Mouse (Mus musculus) right cerebral cortex, adult 18-20 months (tissue): ENCODE data around the gene Robo3.

ENCODE experiments used
- DNase-seq: peaks from one replicate; pipeline ENCODE4 v3.0.0; 2022; ENCODE audit warnings: mixed read lengths

The Robo3 gene

DNA sequence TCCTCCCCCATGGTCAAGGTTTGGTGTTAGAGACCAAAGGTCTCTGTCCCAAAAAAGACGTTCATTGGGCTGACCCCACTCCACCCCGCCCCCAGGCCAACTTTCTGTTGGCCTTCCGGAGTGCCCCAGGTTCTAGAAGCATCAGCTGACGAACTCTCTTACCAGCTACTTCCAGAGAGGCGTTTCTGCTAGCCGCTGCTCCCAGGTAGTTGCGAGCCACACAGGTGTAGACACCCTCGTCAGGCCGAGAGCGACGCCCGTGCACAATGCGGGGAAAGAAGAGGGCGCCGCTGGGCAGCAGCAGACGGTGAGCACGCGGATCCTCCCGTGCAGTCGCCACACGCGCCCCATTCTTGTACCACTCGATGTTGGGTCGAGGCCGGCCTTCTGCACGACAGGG lies 3.7 kb downstream of the Robo3 start:
- no peak for DNase-seq

DNA sequence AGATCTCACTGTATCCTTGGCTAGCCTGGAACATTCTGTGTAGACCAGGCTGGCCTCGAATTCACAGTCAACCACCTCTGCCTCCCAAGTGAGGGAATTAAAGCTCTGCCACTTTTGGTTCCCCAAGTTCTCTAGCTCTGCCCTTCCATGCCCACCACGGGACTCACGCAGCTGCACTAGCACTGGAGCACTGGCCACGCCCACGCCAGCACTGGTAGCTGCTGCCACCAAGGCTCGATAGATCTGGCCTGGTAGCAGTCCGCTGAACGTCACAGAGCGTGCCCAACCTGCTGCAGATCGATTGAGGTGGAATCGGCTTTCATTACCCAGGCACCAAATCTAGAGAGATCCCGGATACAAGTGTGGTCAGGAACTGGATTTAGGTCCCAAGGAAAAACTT lies 11.8 kb downstream of the Robo3 start:
- DNase-seq, result no peak

DNA sequence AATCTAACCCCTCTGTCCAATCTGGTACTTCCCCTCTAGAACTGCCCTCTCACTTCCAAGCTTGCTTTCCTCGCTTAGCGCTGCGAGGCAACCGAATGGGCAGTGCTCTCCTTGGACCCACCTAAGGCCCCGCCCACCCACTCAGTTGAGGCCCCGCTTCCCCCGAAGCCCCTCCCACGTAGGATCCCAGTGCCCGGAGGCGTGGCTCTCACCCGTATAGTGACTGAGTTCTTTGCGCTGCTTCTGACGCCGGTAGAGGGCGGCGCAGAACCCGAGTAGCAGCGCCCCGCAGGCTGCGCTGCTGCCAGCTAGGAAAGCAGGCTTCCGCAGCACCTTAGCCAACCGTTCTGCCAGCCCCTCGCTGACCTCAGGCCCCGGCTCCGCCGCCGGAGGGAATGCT lies 12.4 kb downstream of the Robo3 start:
- peak; percentile 72 for DNase-seq

DNA sequence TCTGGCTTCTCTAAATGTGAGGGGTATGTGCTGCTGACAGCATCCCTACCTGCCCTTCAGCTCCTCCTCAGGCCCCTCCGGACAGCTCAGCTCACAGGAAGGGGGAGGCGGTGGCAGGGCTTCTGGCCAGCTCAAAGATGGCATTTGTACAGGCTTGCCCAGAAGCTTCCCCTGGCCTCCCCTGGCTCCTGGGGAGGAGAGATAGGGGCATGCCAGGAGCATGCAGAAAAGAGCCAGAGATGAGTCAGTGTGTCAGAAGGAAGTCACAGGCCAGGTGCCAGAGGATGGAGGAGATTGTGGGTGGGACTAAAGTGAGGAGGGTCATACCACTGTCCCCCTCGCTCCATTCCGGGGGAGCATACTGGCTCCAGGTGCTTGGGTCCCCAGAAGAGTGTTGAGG lies 14.3 kb downstream of the Robo3 start:
- no peak for DNase-seq

DNA sequence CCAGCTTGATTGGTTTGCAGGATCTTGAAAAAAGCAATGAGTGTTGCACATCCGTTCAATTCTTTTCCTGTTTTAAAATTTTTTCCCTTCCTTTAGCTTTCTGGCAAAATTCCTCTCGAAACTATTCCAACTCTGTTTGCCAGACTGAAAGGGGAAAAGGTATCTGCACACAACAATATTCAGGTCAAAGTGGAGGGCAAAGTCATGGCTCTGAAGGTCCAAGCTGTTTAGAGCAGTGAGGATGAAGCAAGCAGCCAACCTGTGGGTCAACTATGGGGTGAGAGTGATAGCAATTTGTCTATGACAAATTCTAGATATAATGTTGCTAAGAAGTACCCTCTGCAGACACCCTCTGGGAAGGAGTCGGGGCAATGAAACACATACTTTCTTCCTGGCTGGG lies 18.4 kb downstream of the Robo3 start:
- no peak for DNase-seq

DNA sequence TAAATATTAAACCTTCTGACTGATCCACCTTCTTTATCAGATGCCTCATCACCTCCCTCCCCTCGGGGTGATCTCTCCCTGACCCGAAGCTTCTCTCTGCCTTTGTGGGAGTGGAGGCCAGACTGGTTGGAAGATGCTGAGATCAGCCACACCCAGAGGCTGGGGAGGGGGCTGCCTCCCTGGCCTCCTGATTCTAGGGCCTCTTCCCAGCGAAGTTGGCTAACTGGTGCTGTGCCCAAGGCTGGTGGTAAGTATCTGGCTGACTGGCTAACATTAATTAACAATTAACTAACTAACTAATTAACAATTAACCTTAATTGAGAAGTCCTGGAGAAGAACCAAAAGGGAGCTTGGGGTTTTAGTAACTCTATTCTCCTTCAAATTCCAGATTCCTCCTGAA lies 20.1 kb downstream of the Robo3 start:
- DNase-seq, result no peak

DNA sequence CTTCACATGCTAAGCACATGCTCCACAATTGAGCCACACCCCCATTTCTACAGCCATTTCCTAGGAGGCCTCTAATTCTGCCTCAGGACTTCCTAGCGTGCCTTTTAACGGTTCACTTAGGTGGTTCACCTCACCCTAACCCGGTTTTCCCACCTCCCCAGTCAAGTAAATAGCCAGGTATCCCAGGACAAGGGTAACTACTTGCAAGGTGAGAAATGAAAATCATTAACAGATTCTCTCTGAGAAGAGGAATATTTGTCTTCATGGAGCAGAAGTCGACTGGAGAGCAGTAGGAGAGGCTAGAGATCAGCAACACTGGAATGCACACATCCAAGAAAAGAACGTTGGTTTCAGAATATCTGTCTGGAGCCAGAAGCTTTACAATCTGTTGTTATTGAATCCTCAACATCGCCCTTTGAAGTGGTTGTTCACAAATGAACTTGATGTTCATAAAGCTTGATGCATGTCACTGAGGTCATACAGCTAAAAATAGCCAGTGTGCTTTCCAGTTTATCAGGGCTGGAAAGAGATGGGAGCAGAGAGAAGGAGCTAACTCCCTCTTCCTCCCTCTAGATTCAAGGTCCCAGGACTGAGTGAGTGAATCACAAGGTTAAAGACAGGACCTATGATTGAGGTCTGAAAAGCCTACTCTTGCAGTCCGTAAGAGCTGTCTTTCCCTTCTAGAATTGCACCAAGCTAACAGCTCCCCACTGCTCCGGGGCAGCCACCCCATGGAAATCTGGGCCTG lies 23.2 kb downstream of the Robo3 start:
- DNase-seq, result no peak

DNA sequence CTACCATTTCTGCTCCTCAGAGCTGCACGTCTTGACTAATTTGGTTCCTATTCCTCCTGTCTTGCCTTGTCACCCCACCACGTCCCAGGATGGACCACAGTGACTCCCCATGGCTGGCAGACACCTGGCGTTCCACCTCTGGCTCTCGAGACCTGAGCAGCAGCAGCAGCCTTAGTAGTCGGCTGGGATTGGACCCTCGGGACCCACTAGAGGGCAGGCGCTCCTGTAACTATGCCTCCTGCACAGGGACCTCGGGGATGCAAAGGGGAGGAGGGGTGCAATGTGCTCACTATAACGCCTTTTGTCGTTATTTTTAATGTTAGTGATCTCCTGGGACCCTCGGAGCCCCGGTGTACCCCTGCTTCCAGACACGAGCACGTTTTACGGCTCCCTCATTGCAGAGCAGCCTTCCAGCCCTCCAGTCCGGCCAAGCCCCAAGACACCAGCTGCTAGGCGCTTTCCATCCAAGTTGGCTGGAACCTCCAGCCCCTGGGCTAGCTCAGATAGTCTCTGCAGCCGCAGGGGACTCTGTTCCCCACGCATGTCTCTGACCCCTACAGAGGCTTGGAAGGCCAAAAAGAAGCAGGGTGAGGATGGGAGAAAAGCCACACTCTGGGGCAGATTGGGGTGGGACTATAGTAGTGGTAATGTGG lies 25.1 kb downstream of the Robo3 start:
- DNase-seq, result no peak

DNA sequence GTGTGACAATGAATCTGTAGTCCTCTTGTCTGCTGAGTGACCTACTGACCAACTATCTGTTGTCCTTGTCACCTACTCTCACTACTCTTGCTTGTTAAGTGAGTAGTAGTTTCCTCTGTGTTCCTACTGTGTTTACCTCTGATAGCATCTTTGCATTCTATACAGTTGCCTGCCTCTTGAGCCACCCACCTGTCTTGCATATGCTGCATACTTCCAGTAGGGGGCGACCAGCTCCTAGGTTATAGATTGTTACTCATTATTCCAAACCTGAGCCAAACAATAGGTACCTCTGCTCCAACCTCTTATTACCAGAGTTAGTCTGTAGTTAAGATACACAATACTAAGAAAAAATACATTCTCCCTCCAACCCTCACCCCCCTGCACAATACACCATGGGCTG lies 26.7 kb downstream of the Robo3 start:
- DNase-seq, result no peak

DNA sequence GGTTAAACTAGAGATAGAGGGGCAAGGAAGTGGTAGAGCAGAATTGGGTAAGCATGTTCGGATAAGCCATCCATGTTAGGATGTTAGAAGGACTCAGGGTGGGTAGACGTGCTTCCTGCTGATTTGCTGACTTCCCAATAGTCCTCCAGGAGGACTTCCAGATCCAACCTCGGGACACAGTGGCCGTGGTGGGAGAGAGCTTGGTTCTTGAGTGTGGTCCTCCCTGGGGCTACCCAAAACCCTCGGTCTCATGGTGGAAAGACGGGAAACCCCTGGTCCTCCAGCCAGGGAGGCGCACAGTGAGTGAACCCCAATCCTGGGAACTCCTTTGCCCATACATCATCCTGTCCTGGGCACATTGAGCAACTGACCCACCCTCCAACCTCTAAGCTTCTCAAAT lies 30.0 kb downstream of the Robo3 start:
- DNase-seq, result no peak

DNA sequence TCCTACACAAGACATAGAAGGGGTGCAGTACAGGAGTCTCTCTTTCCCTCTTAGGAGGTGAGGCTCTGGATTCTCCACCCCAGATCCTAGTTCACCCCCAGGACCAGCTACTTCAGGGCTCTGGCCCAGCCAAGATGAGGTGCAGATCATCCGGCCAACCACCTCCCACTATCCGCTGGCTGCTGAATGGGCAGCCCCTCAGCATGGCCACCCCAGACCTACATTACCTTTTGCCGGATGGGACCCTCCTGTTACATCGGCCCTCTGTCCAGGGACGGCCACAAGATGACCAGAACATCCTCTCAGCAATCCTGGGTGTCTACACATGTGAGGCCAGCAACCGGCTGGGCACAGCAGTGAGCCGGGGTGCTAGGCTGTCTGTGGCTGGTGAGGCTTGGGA lies 30.5 kb downstream of the Robo3 start:
- no peak for DNase-seq

DNA sequence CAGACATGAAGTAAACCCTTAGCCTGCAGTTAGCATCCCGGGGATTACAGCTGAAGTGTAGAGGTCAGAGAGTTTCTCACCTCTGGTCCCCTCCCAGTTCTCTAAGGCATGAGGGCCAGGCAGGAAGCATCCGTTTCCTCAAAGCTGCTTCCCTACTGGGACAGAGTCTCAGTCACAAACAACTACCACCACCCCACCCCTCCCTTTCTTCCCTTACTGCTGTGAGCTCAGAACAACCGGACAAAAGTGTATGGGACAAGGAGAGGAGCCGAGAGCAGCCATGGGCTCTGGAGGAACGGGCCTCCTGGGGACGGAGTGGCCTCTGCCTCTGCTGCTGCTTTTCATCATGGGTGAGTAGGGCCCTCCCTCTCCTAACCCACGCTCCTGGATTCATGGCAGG lies 31.2 kb downstream of the Robo3 start, which contains the start of gene Robo4:
TSS of gene Robo4 (plus strand) at position 96 of the 400 bp plus-strand sequence.
- no peak for DNase-seq

DNA sequence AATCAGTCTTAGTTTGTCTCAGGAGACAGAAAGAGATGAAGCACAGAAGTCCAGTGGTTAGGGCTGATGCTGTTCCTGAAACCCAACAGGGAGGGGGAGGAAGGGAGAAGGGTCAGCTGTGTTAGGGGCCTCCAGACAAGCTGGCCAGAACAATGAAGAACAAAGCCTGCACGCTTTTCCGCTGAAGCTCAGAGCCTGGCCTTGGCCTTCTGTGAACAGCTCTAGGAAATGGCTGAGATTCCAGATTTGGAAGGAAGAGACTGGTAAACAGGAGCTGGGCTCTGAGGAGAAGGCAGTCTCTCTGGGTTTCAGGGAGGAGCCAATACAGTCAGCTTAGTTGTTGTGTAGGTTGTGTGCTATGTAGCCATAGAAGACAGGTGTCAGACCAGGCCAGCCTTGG lies 32.5 kb downstream of the Robo3 start:
- no peak for DNase-seq

DNA sequence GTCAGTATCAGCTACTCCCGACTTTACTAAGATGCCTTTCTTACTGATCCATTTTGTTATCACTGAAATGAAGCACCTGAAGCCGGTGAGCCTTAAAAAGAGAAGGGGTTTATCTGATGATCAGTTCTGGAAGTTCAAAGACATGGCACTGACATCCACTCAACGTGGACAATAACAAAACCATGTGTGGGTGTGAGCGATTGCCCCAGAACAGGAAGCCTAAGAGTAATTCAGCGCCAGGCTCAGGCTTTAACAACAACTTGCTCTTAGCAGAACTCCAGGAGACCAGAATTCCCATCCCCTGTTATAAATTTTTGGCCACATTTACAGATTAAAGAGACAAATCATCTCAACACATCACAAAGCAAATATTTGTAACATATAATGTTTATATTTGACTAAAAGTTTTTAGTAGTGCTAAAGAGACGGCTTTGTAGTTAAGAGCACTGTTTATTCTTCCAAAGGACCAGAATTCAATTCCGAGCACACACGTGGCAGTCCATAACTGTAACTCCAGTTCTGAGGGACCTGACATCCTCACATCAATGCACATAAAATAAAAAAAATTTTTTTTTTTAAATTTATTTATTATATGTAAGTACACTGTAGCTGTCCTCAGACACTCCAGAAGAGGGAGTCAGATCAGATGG lies 39.4 kb downstream of the Robo3 start:
- DNase-seq, result no peak

DNA sequence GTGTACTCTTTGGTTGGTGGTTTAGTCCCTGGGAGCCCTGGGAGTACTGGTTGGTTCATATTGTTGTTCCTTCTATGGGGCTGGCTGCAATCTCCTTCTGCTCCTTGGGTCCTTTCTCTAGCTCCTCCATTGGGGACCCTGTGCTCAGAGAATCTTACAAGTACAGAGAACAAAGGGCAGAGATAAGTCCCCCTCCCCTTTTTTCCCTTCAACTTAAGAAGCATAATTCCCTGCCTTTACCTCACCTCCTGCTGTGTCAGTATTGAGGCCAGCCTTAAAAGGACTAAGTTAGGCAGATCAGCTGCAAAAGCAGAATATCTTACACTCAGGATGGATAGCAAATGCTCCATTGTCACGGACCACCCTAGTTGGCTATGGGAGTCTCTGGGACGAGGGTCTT lies 41.0 kb downstream of the Robo3 start:
- no peak for DNase-seq

DNA sequence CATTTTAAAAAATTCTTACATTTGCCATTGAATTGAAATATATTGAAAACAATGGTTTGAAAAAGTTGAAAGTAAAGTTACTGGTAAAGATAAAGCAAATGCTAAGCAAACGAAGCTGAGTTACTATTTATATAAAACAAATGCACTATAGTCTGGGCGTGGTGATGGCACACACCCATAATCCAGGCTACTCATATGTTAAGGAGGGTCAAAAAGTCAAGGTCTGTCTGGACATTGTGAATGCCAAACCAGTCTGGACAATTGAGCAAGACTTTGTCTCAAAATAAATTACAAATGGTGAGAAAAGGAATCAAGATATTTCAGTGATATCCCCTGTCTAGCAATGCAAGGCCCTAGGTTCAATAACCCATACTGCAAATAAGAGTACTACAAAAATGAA lies 42.2 kb downstream of the Robo3 start:
- DNase-seq, result no peak

DNA sequence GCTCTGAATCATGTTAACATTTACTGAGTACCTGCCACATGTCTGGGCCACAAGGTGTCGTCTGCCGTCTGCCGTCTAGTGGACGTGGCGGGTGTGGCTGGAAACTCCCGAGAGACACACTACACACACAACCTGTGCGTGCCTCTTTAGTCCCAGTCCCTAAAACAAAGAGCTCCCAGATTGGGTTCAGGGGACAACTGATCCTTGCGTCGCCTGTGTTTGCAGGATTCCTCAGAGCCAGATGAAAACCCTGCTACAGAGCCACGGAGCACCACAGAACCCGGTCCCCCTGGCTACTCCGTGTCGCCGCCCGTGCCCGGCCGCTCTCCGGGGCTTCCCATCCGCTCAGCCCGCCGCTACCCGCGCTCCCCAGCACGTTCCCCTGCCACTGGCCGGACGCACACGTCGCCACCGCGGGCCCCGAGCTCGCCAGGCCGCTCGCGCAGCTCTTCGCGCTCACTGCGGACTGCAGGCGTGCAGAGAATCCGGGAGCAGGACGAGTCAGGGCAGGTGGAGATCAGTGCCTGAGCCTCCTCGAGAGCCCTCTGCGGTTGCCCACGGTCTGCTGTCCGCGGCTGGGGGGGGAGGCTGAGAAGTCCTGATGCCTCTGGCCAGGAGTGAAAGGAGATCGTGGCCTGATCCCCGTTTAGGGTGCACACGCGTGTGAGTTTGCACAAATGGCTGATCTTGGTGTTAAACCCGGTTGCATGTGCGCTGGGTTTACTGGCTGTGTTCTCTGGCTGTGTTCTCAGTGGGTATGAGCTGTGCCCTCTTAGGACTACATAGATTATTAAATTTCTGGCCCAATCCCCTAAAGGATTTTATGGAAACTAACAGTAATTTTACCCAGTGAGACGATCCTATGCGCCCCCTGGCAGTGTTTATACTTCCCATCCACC lies 48.5 kb downstream of the Robo3 start:
- DNase-seq, result no peak

DNA sequence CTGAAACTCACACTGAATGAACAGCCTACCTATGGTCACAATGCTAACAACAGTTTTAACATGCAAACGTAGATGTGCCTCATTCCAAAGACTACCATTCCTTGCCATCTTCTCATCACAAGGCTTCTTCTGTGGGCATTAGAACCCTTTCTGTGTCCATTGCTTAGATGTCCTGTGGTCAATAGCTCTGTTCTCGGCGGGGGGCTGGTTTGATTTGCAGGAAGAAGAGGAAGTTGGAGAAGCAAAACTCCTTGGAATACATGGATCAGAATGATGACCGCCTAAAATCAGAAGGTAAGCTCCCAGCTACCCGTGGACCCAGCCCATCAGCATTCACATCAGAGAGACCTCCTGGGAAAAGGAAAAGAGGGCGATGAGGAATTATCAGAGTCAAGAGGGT lies 49.9 kb downstream of the Robo3 start:
- no peak for DNase-seq

DNA sequence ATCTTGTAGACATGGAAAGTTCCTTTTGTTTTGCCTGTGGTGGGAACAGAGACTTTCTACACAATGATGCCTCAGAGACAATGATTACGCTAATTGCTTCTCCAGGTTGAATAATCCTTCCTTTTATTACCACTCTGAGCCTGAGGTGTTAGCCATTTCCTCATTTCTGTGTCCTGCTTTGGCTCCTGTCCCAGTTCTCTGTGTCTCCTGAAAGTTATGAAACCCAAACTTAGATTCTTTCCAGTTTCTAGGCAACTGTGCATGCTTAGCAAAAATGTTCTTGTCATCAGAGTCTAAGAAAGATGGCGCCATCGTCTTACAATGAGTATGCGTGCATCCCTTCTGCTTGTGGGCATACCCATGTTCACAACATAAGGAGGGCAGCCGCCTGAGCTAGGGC lies 57.3 kb downstream of the Robo3 start:
- DNase-seq, result no peak

DNA sequence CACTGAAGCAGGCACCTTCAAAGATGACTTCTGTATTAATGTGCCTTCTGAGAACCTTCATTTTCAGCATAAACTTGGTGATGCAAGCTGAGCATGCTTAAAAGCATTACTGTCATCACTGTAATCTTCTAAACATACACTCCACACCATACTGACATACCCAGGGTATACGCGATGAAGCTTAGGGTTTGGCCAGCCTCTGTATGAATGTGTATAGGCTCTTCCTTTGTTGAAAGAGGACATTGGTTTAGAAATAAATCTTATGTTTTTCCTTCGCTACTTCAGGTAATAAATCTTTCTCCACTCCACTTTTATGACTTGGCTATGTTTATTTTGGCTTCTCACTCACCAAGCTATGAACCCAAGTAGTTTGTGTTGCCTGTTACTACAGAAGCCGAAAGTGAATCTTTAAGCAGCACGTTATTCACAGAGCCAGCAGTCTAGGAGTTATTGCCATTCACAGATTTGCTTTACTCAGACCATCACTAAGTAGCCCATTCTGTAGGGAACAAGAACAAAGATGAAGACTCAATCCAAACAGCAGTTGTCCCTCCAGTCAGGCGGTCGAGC lies 61.7 kb downstream of the Robo3 start:
- no peak for DNase-seq

DNA sequence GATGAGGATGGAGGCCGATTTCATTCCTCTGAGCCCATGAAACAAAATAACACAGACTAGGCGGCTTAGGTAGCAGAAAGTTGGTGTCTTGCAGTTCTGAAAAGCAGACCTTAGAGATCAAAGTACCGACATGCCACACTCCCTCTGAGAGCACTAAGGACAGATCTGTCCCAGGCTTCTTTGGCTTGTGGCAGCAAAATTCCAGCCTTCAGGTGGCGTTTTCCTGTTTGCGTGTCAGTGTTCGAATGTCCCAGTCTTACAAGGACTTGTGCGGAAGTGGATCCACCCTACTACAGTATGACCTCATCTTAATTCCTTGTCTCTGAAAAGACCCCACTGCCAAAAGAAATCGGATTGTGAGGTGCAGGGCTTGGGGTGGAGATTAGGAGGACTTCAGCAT lies 64.2 kb downstream of the Robo3 start:
- no peak for DNase-seq

DNA sequence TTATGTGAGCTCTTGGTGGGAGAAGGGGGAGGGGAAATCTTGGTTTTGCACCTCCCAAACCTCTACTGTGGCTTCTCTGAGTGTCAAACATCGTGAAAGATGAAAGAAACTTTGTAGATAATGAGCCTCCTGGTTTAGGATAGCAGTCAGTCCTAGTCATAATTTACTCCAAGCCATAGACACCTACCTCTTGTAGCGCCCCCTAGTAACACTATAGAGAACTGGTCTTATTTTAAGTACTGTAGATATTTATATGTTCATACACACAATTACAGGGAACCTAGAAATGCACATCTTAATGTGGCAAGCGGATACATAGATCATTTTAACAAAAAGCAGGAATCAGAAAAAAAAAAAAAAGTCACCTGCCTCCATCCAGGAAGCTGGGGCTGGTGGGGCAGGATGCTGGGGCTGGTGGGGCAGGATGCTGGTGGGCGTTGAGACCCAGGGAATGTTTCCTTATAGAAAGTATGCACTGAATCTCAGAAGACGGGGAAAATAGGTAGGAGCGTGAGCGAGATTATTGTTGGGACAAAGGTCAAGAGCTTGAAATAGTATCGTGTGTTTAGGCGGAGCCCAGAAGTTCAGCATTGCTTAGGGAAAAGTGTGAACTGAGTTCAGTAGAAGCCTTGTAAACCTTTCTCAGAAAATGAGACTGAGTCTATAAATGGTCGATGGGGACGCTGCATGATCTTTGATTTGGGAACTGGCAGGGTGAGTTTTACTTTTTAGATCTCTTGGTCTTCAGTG lies 64.8 kb downstream of the Robo3 start:
- DNase-seq, result no peak
